ENCODE assay signal across 18 mouse cellular contexts in the genomic region with DNA sequence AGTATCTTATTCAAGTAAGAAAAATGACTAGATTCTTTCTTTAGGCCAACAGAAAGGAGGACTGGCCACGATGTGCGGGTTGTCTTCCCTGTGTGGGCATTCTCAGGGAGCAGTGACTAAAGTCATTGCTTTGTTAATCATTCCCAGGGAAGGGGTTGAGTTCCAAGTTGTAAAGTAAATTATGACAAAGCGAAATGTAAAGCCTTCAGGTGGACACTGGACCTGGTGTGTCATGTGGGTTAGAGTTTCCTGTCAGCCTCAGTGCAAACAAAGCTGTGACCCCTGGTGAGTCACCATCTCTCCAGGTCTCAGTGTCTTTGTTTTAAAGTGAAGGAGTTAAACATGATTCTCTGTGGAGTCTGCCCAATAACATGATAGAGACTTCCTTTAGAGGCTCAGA. TPM values are rescaled to one million over a fixed set of nuclear protein-coding genes. Genes with fewer than 3 reads are reported as not detected.
DNase-seq lines count a peak whose midpoint lies in the region; ATAC-seq and TF ChIP-seq lines count a peak whose summit lies in the region.
"Had no signal": no experiment of that assay in that cellular context is flagged by ENCODE, and none has a peak within 500 bp of the region (broad histone marks: within the 10 kb centered on the region; RNA-seq: fewer than 3 reads in every experiment).

No protein-coding gene starts in this region.

- no peaks in the 10 kb centered on the region for H3K4me1 ChIP-seq in kidney, postnatal 0 days (replicated peaks; ENCODE audit: insufficient read depth, low read length)
- no peaks in the 10 kb centered on the region for H3K4me1 ChIP-seq in intestine, embryonic 15.5 days (replicated peaks)
- no peaks in the 10 kb centered on the region for H3K4me1 ChIP-seq in liver, embryonic 15.5 days (replicated peaks)
- H3K4me1 ChIP-seq in lung, postnatal 0 days (ENCODE audit: insufficient read depth, low read depth, low read length), result no peaks in the 10 kb centered on the region
- H3K4me1 ChIP-seq: heart, embryonic 13.5 days; hindbrain, embryonic 15.5 days had no signal

- WGBS in kidney, postnatal 0 days, result 57% methylated on average over 3 of the region's 3 CpGs
- 66% methylated on average over 3 of the region's 3 CpGs for WGBS in intestine, embryonic 15.5 days
- WGBS in liver, embryonic 15.5 days (ENCODE audit: insufficient replicate concordance), result 48% methylated on average over 3 of the region's 3 CpGs
- 72% methylated on average over 3 of the region's 3 CpGs for WGBS in lung, postnatal 0 days

- ATAC-seq in kidney, postnatal 0 days (replicated peaks; ENCODE audit: low FRiP score, low read depth), result peak; percentile 86
- peak; percentile 96 for ATAC-seq in intestine, embryonic 15.5 days
- peak; percentile 86 for ATAC-seq in liver, embryonic 15.5 days (ENCODE audit: insufficient read depth)
- ATAC-seq in lung, postnatal 0 days, result no peak
- ATAC-seq: forebrain, postnatal 0 days had no signal

- no peak for TF ChIP-seq CTCF in kidney, postnatal 0 days (IDR thresholded peaks at IDR 0.05; ENCODE audit: low read depth)
- TF ChIP-seq CTCF in lung, postnatal 0 days (IDR thresholded peaks at IDR 0.05), result no peak

- 0 out of 2 replicates have a peak, but pooled peaks cover 3% of the 10 kb centered on the region for H3K36me3 ChIP-seq in kidney, postnatal 0 days (ENCODE audit: insufficient read depth, low read length)
- H3K36me3 ChIP-seq in intestine, embryonic 15.5 days, result no peaks in the 10 kb centered on the region
- H3K36me3 ChIP-seq in liver, embryonic 15.5 days (replicated peaks), result no peaks in the 10 kb centered on the region
- H3K36me3 ChIP-seq in lung, postnatal 0 days (ENCODE audit: insufficient read depth, low read length), result no peaks in the 10 kb centered on the region
- H3K36me3 ChIP-seq: hindbrain, embryonic 15.5 days had no signal

- no peaks in the 10 kb centered on the region for H3K9me3 ChIP-seq in kidney, postnatal 0 days (replicated peaks; ENCODE audit: low read length)
- H3K9me3 ChIP-seq in intestine, embryonic 15.5 days, result no peaks in the 10 kb centered on the region
- no peaks in the 10 kb centered on the region for H3K9me3 ChIP-seq in liver, embryonic 15.5 days (replicated peaks)
- no peaks in the 10 kb centered on the region for H3K9me3 ChIP-seq in lung, postnatal 0 days (ENCODE audit: low read length)
- H3K9me3 ChIP-seq: heart, embryonic 13.5 days; hindbrain, embryonic 15.5 days had no signal

- no peak overlapping the region for H3K9ac ChIP-seq in kidney, postnatal 0 days (ENCODE audit: low read depth, low read length)
- H3K9ac ChIP-seq in intestine, embryonic 15.5 days, result no peak overlapping the region
- no peak overlapping the region for H3K9ac ChIP-seq in liver, embryonic 15.5 days
- no peak overlapping the region for H3K9ac ChIP-seq in lung, postnatal 0 days (replicated peaks; ENCODE audit: low read depth)
- H3K9ac ChIP-seq: forebrain, postnatal 0 days; heart, embryonic 13.5 days; hindbrain, embryonic 15.5 days had no signal

- peak; percentile 20 for DNase-seq in kidney, postnatal 0 days (ENCODE audit: low spot score)
- DNase-seq in kidney, adult 11 months, result no peak
- DNase-seq in yolk sac, embryonic 10.5 days (ENCODE audit: low spot score), result peak; percentile 78
- DNase-seq in lung, postnatal 0 days (ENCODE audit: low spot score), result no peak
- no peak for DNase-seq in cerebellum, postnatal 36 days
- DNase-seq: adrenal gland, postnatal 36 days; cerebellum, adult 9-11 months; forebrain, postnatal 0 days; heart, postnatal 36 days; layer of hippocampus, postnatal 36 days; lung, adult 2 months; lung, postnatal 4 days; thymus, postnatal 14 days had no signal

- no peak for TF ChIP-seq EP300 in lung, postnatal 0 days (IDR thresholded peaks at IDR 0.05)

- no peak overlapping the region for H3K4me3 ChIP-seq in kidney, postnatal 0 days (replicated peaks; ENCODE audit: low read depth, low read length)
- H3K4me3 ChIP-seq in intestine, embryonic 15.5 days (replicated peaks), result no peak overlapping the region
- no peak overlapping the region for H3K4me3 ChIP-seq in liver, embryonic 15.5 days (replicated peaks)
- H3K4me3 ChIP-seq in lung, postnatal 0 days (ENCODE audit: low read depth, low read length), result no peak overlapping the region
- H3K4me3 ChIP-seq: heart, embryonic 13.5 days; hindbrain, embryonic 15.5 days had no signal

- H3K27ac ChIP-seq in kidney, postnatal 0 days, result no peak overlapping the region
- peak overlapping the region; percentile 44; the same call in 1 of the 2 replicates for H3K27ac ChIP-seq in intestine, embryonic 15.5 days
- H3K27ac ChIP-seq in liver, embryonic 15.5 days (replicated peaks), result no peak overlapping the region
- H3K27ac ChIP-seq in lung, postnatal 0 days (ENCODE audit: low read length), result no peak overlapping the region
- H3K27ac ChIP-seq: heart, embryonic 13.5 days; hindbrain, embryonic 15.5 days had no signal

- no peaks in the 10 kb centered on the region for H3K27me3 ChIP-seq in kidney, postnatal 0 days (ENCODE audit: insufficient read depth, low read length)
- H3K27me3 ChIP-seq in intestine, embryonic 15.5 days (replicated peaks), result no peaks in the 10 kb centered on the region
- no peaks in the 10 kb centered on the region for H3K27me3 ChIP-seq in liver, embryonic 15.5 days
- no peaks in the 10 kb centered on the region for H3K27me3 ChIP-seq in lung, postnatal 0 days (replicated peaks; ENCODE audit: insufficient read depth, low read length)
- H3K27me3 ChIP-seq: heart, embryonic 13.5 days; hindbrain, embryonic 15.5 days had no signal

- H3K4me2 ChIP-seq in kidney, postnatal 0 days (ENCODE audit: low read length), result no peak overlapping the region
- H3K4me2 ChIP-seq in intestine, embryonic 15.5 days (replicated peaks), result no peak overlapping the region
- H3K4me2 ChIP-seq in liver, embryonic 15.5 days, result no peak overlapping the region
- H3K4me2 ChIP-seq in lung, postnatal 0 days (replicated peaks; ENCODE audit: low read depth, low read length), result no peak overlapping the region
- H3K4me2 ChIP-seq: heart, embryonic 13.5 days; hindbrain, embryonic 15.5 days; midbrain, embryonic 11.5 days had no signal

RNA-seq across cellular contexts. Expression of gene Nr3c2, which starts 13.4 kb away (rescaled TPM):
- 8.2 and 8.3 TPM in 2 replicates for polyA plus RNA-seq in kidney, postnatal 0 days (2015; fragmentation: Nextera tagmentation; extraction: Ambion mirVana)
- polyA plus RNA-seq in intestine, embryonic 15.5 days (2015; fragmentation: Nextera tagmentation; extraction: Ambion mirVana), result 5.2 and 5.6 TPM in 2 replicates
- polyA plus RNA-seq in liver, embryonic 15.5 days (2015; fragmentation: Nextera tagmentation; extraction: Ambion mirVana), result 1.9 and 2.4 TPM in 2 replicates
- 1.6 and 2.2 TPM in 2 replicates for polyA plus RNA-seq in lung, postnatal 0 days (2015; fragmentation: Nextera tagmentation; extraction: Ambion mirVana)

Comparison
In these comparisons a context has a peak if more than half of its experiments do, and no peak if none do; other contexts are left out.
1. DNase-seq: peak in kidney, postnatal 0 days (single experiment) and yolk sac, embryonic 10.5 days (single experiment); none in kidney, adult 11 months (single experiment), lung, postnatal 0 days (single experiment) and cerebellum, postnatal 36 days (0 of 2).